ENCODE assay signal across 21 mouse cellular contexts in genomic region chr12:73207461-73207860, GRCm38 (mm10).
DNase-seq lines count a peak whose midpoint lies in the region; ATAC-seq and TF ChIP-seq lines count a peak whose summit lies in the region.
"Had no signal": no experiment of that assay in that cellular context is flagged by ENCODE, and none has a peak within 500 bp of the region (broad histone marks: within the 10 kb centered on the region; RNA-seq: fewer than 3 reads in every experiment).

No protein-coding gene starts in this region.

- ATAC-seq in embryonic facial prominence, embryonic 14.5 days (ENCODE audit: low read depth): no peak
- no peak for ATAC-seq in heart, embryonic 13.5 days (ENCODE audit: extremely low read depth, insufficient number of reproducible peaks, low FRiP score, low TSS enrichment)
- ATAC-seq: CD4-positive, CD25-positive, alpha-beta regulatory T cell, adult 4 months; forebrain, embryonic 14.5 days; intestine, embryonic 15.5 days had no signal

- H3K9me3 ChIP-seq in embryonic facial prominence, embryonic 14.5 days (ENCODE audit: control insufficient read depth, low read length): no peaks in the 10 kb centered on the region
- H3K9me3 ChIP-seq in embryonic facial prominence, embryonic 10.5 days: no peaks in the 10 kb centered on the region
- H3K9me3 ChIP-seq in heart, embryonic 13.5 days: no peaks in the 10 kb centered on the region
- no peaks in the 10 kb centered on the region for H3K9me3 ChIP-seq in CH12.LX (replicated peaks; ENCODE audit: low read length)
- H3K9me3 ChIP-seq: embryonic facial prominence, embryonic 13.5 days; forebrain, embryonic 10.5 days; hindbrain, embryonic 13.5 days; intestine, embryonic 15.5 days had no signal

- H3K4me1 ChIP-seq in embryonic facial prominence, embryonic 14.5 days (ENCODE audit: control insufficient read depth, insufficient read depth, low read length): peaks cover 9% of the 10 kb centered on the region
- H3K4me1 ChIP-seq in embryonic facial prominence, embryonic 10.5 days: peaks cover 21% of the 10 kb centered on the region
- peaks cover 32% of the 10 kb centered on the region for H3K4me1 ChIP-seq in heart, embryonic 13.5 days
- no peaks in the 10 kb centered on the region for H3K4me1 ChIP-seq in kidney, adult 2 months (ENCODE audit: control insufficient read depth, insufficient read depth, low read length)
- peaks cover 4 to 81% of the 10 kb centered on the region in 2 experiments for H3K4me1 ChIP-seq in CH12.LX (ENCODE audit: control insufficient read depth in 1 of 2, insufficient read depth in 2 of 2)
- H3K4me1 ChIP-seq: hindbrain, embryonic 13.5 days; intestine, embryonic 15.5 days had no signal

- no peak overlapping the region for H3K4me2 ChIP-seq in embryonic facial prominence, embryonic 14.5 days (ENCODE audit: low read depth, low read length)
- H3K4me2 ChIP-seq in heart, embryonic 13.5 days: no peak overlapping the region
- peak overlapping the region; percentile 69; the same call in 1 of the 2 replicates for H3K4me2 ChIP-seq in CH12.LX (ENCODE audit: insufficient read depth, low read depth, poor library complexity, severe bottlenecking)
- H3K4me2 ChIP-seq: embryonic facial prominence, embryonic 13.5 days; heart, embryonic 11.5 days; hindbrain, embryonic 13.5 days; intestine, embryonic 15.5 days had no signal

- TF ChIP-seq CTCF in kidney, adult 2 months (conservative IDR thresholded peaks at IDR 0.05; ENCODE audit: insufficient read depth, insufficient read length, low read depth, low read length): no peak
- TF ChIP-seq CTCF in CH12.LX (conservative IDR thresholded peaks at IDR 0.05 in 1 of 2, IDR thresholded peaks at IDR 0.05 in 1 of 2; ENCODE audit: low read depth in 2 of 2, low read length in 2 of 2): no peak

- no peak for TF ChIP-seq POLR2A in kidney, adult 2 months (IDR thresholded peaks at IDR 0.05; ENCODE audit: low read depth, low read length)
- TF ChIP-seq POLR2A in CH12.LX (IDR thresholded peaks at IDR 0.05; ENCODE audit: low read depth, low read length): no peak

- intact Hi-C loops in heart, postnatal 14 days (cut with DNase I): loop anchor here (5.0 kb wide), 2 partner anchors 80 to 165 kb away; partner anchors contain the start of genes Slc38a6 and Trmt5
- intact Hi-C loops in left cerebral cortex, postnatal 14 days (cut with DNase I): no loop called here

- no peaks in the 10 kb centered on the region for H3K36me3 ChIP-seq in embryonic facial prominence, embryonic 14.5 days (ENCODE audit: control insufficient read depth, insufficient read depth, low read length)
- H3K36me3 ChIP-seq in embryonic facial prominence, embryonic 10.5 days (replicated peaks): no peaks in the 10 kb centered on the region
- peaks cover 3% of the 10 kb centered on the region; the same call in 1 of the 2 replicates for H3K36me3 ChIP-seq in heart, embryonic 13.5 days
- H3K36me3 ChIP-seq in kidney, adult 2 months (ENCODE audit: control insufficient read depth, insufficient read depth, low read length): no peaks in the 10 kb centered on the region
- H3K36me3 ChIP-seq in CH12.LX (replicated peaks in 1 of 2; ENCODE audit: control insufficient read depth in 1 of 2, insufficient read depth in 1 of 2, low read length in 1 of 2): peaks cover 0 to 1% of the 10 kb centered on the region in 2 experiments
- H3K36me3 ChIP-seq: embryonic facial prominence, embryonic 13.5 days; forebrain, embryonic 10.5 days; hindbrain, embryonic 13.5 days; intestine, embryonic 15.5 days had no signal

- H3K9ac ChIP-seq in embryonic facial prominence, embryonic 14.5 days (ENCODE audit: low read depth, low read length): no peak overlapping the region
- H3K9ac ChIP-seq in heart, embryonic 13.5 days: no peak overlapping the region
- peak overlapping the region; percentile 51; the same call in 1 of the 2 replicates for H3K9ac ChIP-seq in CH12.LX (ENCODE audit: insufficient read depth, low read depth)
- H3K9ac ChIP-seq: embryonic facial prominence, embryonic 13.5 days; hindbrain, embryonic 13.5 days; intestine, embryonic 15.5 days had no signal

- no peak for TF ChIP-seq EP300 in CH12.LX (IDR thresholded peaks at IDR 0.05; ENCODE audit: low read length)

- 0 out of 2 replicates have a peak overlapping the region, but pooled peaks have one; percentile 8 for H3K27ac ChIP-seq in embryonic facial prominence, embryonic 14.5 days (replicated peaks; ENCODE audit: low read depth, low read length)
- no peak overlapping the region for H3K27ac ChIP-seq in embryonic facial prominence, embryonic 10.5 days (replicated peaks)
- H3K27ac ChIP-seq in heart, embryonic 13.5 days (replicated peaks): peak overlapping the region; percentile 64
- H3K27ac ChIP-seq in kidney, adult 2 months (ENCODE audit: insufficient read depth, low read depth, low read length): 0 out of 2 replicates have a peak overlapping the region, but pooled peaks have one; percentile 39
- H3K27ac ChIP-seq in CH12.LX (ENCODE audit: insufficient read depth, low read depth): peak overlapping the region; percentile 76
- H3K27ac ChIP-seq: forebrain, embryonic 10.5 days; hindbrain, embryonic 13.5 days; intestine, embryonic 15.5 days had no signal

- no peak for DNase-seq in embryonic facial prominence, embryonic 14.5 days (ENCODE audit: low spot score)
- DNase-seq in embryonic facial prominence, embryonic 10.5 days (ENCODE audit: low spot score): no peak
- no peak for DNase-seq in heart, postnatal 14 days
- no peak for DNase-seq in kidney, adult 2 months
- no peak for DNase-seq in kidney, postnatal 10 days
- no peak for DNase-seq in CH12.LX (ENCODE audit: extremely low read depth)
- no peak for DNase-seq in left cerebral cortex, postnatal 14 days (ENCODE audit: low spot score in 2 of 2)
- DNase-seq: adrenal gland, postnatal 10 days; B cell, adult 2 months; cerebellum, adult 11-12 months; cerebellum, adult 9-10 months; cerebellum, postnatal 25 days; kidney, adult 18-20 months had no signal

- in situ Hi-C loops in CH12.LX (cut with MboI; ENCODE audit: low pct_ligation_motif_present, low pct_unique_long_range_greater_than_20kb, low sequenced_read_pairs): no loop called here

- WGBS in embryonic facial prominence, embryonic 14.5 days: 65% methylated on average over 1 of the region's 1 CpGs
- 75% methylated on average over 1 of the region's 1 CpGs for WGBS in embryonic facial prominence, embryonic 10.5 days
- WGBS in heart, embryonic 13.5 days: 43% methylated on average over 1 of the region's 1 CpGs
- WGBS in kidney, adult 2 months: 87% methylated on average over 1 of the region's 1 CpGs

- TF ChIP-seq RAD21 in CH12.LX (IDR thresholded peaks at IDR 0.05; ENCODE audit: low read depth, low read length): no peak

- no peaks in the 10 kb centered on the region; the same call in 1 of the 2 replicates for H3K79me2 ChIP-seq in CH12.LX (replicated peaks; ENCODE audit: control insufficient read depth, extremely low read depth, insufficient read depth, poor library complexity, severe bottlenecking)

- H3K27me3 ChIP-seq in embryonic facial prominence, embryonic 14.5 days (replicated peaks; ENCODE audit: control insufficient read depth, insufficient read depth, low read length): no peaks in the 10 kb centered on the region
- H3K27me3 ChIP-seq in embryonic facial prominence, embryonic 10.5 days (replicated peaks; ENCODE audit: low read depth, poor library complexity, severe bottlenecking): no peaks in the 10 kb centered on the region
- no peaks in the 10 kb centered on the region for H3K27me3 ChIP-seq in heart, embryonic 13.5 days (replicated peaks)
- H3K27me3 ChIP-seq in kidney, adult 2 months (replicated peaks; ENCODE audit: control insufficient read depth, insufficient read depth, low read length): no peaks in the 10 kb centered on the region
- H3K27me3 ChIP-seq in CH12.LX (replicated peaks): no peaks in the 10 kb centered on the region
- H3K27me3 ChIP-seq: embryonic facial prominence, embryonic 13.5 days; hindbrain, embryonic 13.5 days; intestine, embryonic 15.5 days had no signal

- H3K4me3 ChIP-seq in embryonic facial prominence, embryonic 14.5 days (ENCODE audit: low read depth, low read length): no peak overlapping the region
- H3K4me3 ChIP-seq in embryonic facial prominence, embryonic 10.5 days: no peak overlapping the region
- H3K4me3 ChIP-seq in heart, embryonic 13.5 days: no peak overlapping the region
- H3K4me3 ChIP-seq in kidney, adult 2 months (ENCODE audit: insufficient read depth, low read depth, low read length): no peak overlapping the region
- H3K4me3 ChIP-seq in CH12.LX (replicated peaks in 1 of 3; ENCODE audit: low read depth in 2 of 3, low read length in 2 of 3, poor library complexity in 1 of 3): no peak overlapping the region
- H3K4me3 ChIP-seq: embryonic facial prominence, embryonic 13.5 days; forebrain, embryonic 10.5 days; hindbrain, embryonic 13.5 days; intestine, embryonic 15.5 days had no signal

- dilution Hi-C loops in CH12.LX (cut with MboI; ENCODE audit: extremely low pct_ligation_motif_present, extremely low pct_unique_long_range_greater_than_20kb, low sequenced_read_pairs): no loop called here

TF ChIP-seq in CH12.LX, 34 proteins besides CTCF, POLR2A, EP300 and RAD21:
- TF ChIP-seq HCFC1 (IDR thresholded peaks at IDR 0.05; ENCODE audit: low read depth, low read length): no peak
- no peak for TF ChIP-seq IRF4 (IDR thresholded peaks at IDR 0.05; ENCODE audit: low read depth, low read length)
- no peak for TF ChIP-seq BHLHE40 (IDR thresholded peaks at IDR 0.05; ENCODE audit: low read depth, low read length)
- no peak for TF ChIP-seq MAX (IDR thresholded peaks at IDR 0.05; ENCODE audit: low read length)
- TF ChIP-seq RCOR1 (conservative IDR thresholded peaks at IDR 0.05; ENCODE audit: low read depth, low read length): no peak
- TF ChIP-seq TBP (conservative IDR thresholded peaks at IDR 0.05; ENCODE audit: low read depth, low read length): no peak
TF ChIP-seq in CH12.LX: peak in this region for 0.
